Mouse (Mus musculus): ENCODE measurements around the gene Mov10l1. TPM values are rescaled to one million over a fixed set of nuclear protein-coding genes. Genes with fewer than 3 reads are reported as not detected.

Gene Mov10l1
- total RNA-seq, 1 experiment = 34.4 TPM

GRCm38 (mm10) chr15:89054666-89055065 is 72.0 kb downstream of the Mov10l1 start:
- no peaks in the 10 kb centered on the region for H3K36me3 ChIP-seq (ENCODE audit: control insufficient read depth, insufficient read depth, low read length, poor library complexity, severe bottlenecking)
- H3K4me3 ChIP-seq (ENCODE audit: insufficient read depth in 1 of 2, low read depth in 1 of 2, low read length in 2 of 2, poor library complexity in 1 of 2, severe bottlenecking in 1 of 2) = no peak overlapping the region
- peaks cover 0 to 2% of the 10 kb centered on the region in 2 experiments; a peak in 1 of 4 replicates for H3K4me1 ChIP-seq (ENCODE audit: control insufficient read depth in 2 of 2, insufficient read depth in 2 of 2, low read length in 2 of 2, poor library complexity in 1 of 2)
- no peak overlapping the region for H3K27ac ChIP-seq (ENCODE audit: insufficient read depth, low read depth, low read length, poor library complexity, severe bottlenecking)
- H3K9me3 ChIP-seq (ENCODE audit: control insufficient read depth, insufficient read depth, low read depth, low read length) = no peaks in the 10 kb centered on the region
- DNase-seq (ENCODE audit: low read depth, low spot score) = no peak
- in situ Hi-C loops (cut with MboI; ENCODE audit: low sequenced_read_pairs in 2 of 2, unreplicated experiment in 2 of 2) = no loop called here
- TF ChIP-seq CHD2 (IDR thresholded peaks at IDR 0.05; ENCODE audit: low read depth, low read length) = no peak
- no peak for TF ChIP-seq ZNF384 (IDR thresholded peaks at IDR 0.05; ENCODE audit: low read depth, low read length)
- no peak for TF ChIP-seq ZC3H11A (IDR thresholded peaks at IDR 0.05; ENCODE audit: borderline replicate concordance, low read depth, low read length)
- no peak for TF ChIP-seq HCFC1 (IDR thresholded peaks at IDR 0.05; ENCODE audit: borderline replicate concordance, insufficient read depth, low read length)
- TF ChIP-seq MAFK (IDR thresholded peaks at IDR 0.05; ENCODE audit: insufficient read depth, low read depth, low read length) = no peak
- no peak overlapping the region for H3K9ac ChIP-seq (ENCODE audit: insufficient read depth, low read depth, low read length, poor library complexity, severe bottlenecking)

DNA sequence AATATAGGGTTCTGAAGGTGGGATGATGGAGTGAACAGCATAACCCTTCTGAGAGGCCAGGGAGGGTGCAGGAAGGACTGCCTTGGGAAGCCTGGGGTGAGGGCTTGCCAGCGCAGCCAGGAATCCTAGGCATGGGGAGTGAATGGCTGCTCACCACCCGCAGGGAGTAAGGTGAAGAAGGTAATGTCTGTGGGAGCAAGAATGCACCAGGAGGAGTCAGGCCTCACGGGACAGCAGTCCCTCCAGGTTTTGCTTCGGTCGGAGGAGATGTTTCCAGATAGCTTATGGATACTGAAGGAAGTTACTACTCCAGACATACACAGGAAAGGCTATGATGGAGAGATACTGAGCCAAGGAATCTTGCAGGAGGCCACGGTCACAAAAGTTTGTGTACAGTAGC is 76.0 kb downstream of the Mov10l1 start:
- H3K27ac ChIP-seq (ENCODE audit: insufficient read depth, low read depth, low read length, poor library complexity, severe bottlenecking) = no peak overlapping the region
- peak overlapping the region; percentile 62 to 83; a peak in 2 of 4 replicates for H3K4me3 ChIP-seq (ENCODE audit: insufficient read depth in 1 of 2, low read depth in 1 of 2, low read length in 2 of 2, poor library complexity in 1 of 2, severe bottlenecking in 1 of 2)
- in situ Hi-C loops (cut with MboI; ENCODE audit: low sequenced_read_pairs in 2 of 2, unreplicated experiment in 2 of 2) = no loop called here
- H3K4me1 ChIP-seq (ENCODE audit: control insufficient read depth in 2 of 2, insufficient read depth in 2 of 2, low read length in 2 of 2, poor library complexity in 1 of 2) = peaks cover 0 to 6% of the 10 kb centered on the region in 2 experiments; a peak in 1 of 4 replicates
- H3K9ac ChIP-seq (ENCODE audit: insufficient read depth, low read depth, low read length, poor library complexity, severe bottlenecking) = no peak overlapping the region
- H3K36me3 ChIP-seq (ENCODE audit: control insufficient read depth, insufficient read depth, low read length, poor library complexity, severe bottlenecking) = no peaks in the 10 kb centered on the region
- DNase-seq (ENCODE audit: low read depth, low spot score) = no peak
- H3K9me3 ChIP-seq (ENCODE audit: control insufficient read depth, insufficient read depth, low read depth, low read length) = no peaks in the 10 kb centered on the region
- no peak for TF ChIP-seq ZNF384 (IDR thresholded peaks at IDR 0.05; ENCODE audit: low read depth, low read length)
- TF ChIP-seq ZC3H11A (IDR thresholded peaks at IDR 0.05; ENCODE audit: borderline replicate concordance, low read depth, low read length) = no peak
- TF ChIP-seq HCFC1 (IDR thresholded peaks at IDR 0.05; ENCODE audit: borderline replicate concordance, insufficient read depth, low read length) = no peak
- TF ChIP-seq MAFK (IDR thresholded peaks at IDR 0.05; ENCODE audit: insufficient read depth, low read depth, low read length) = no peak
- TF ChIP-seq CHD2 (IDR thresholded peaks at IDR 0.05; ENCODE audit: low read depth, low read length) = no peak

DNA sequence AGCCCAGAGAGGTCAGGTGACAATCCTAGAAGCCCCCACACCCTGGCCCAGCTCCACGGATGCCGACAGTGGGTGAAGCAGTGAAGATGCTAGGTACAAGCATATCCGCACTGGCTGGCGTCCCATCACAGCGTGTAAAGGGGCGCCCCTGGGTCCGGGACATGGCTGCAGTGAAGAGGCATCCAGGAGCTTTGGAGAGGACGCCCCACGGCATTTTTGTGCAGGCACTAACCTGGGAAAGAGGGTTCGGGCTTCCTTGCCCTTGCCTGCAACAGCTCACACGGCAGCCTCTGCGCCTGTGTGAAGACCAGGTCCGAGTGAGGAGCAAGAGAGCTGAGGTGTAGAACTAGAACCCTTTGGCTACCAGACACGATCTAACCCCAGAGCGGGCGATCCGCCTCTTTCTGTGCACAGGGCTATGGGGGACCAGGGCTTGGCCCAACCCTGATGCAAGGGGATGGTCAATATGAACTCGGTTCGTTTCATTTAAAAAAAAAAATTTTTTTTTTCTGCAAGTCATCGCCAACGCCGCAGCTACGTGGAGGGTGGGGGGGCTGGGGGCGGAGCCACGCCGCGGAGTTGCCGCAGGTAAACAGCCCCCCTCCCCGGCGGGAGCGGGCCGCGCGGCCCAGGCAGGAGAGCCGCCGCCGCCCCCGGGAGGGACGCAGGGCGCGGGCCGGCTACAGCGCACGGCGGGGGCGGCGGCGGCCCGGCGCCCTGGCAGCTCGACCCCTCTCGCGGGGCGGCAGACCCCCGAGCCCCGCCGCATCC is 76.6 kb downstream of the Mov10l1 start, which contains the start of gene Panx2:
Panx2 (plus strand) TSS at position 574 of the 771 bp plus-strand sequence.
- in situ Hi-C loops (cut with MboI; ENCODE audit: low sequenced_read_pairs in 2 of 2, unreplicated experiment in 2 of 2) = no loop called here
- TF ChIP-seq CHD2 (IDR thresholded peaks at IDR 0.05; ENCODE audit: low read depth, low read length) = no peak
- TF ChIP-seq MAFK (IDR thresholded peaks at IDR 0.05; ENCODE audit: insufficient read depth, low read depth, low read length) = peak; percentile 63
- TF ChIP-seq ZNF384 (IDR thresholded peaks at IDR 0.05; ENCODE audit: low read depth, low read length) = peak; percentile 55; the same call in 1 of the 2 replicates
- Histone ChIP-seq H3K9ac (ENCODE audit: insufficient read depth, low read depth, low read length, poor library complexity, severe bottlenecking) (peak within 1 kb of the TSS; percentile 67), H3K9me3 (ENCODE audit: control insufficient read depth, insufficient read depth, low read depth, low read length) (no peaks in the 10 kb centered on the region), H3K27ac (ENCODE audit: insufficient read depth, low read depth, low read length, poor library complexity, severe bottlenecking) (no peak within 1 kb of the TSS), H3K36me3 (ENCODE audit: control insufficient read depth, insufficient read depth, low read length, poor library complexity, severe bottlenecking) (no peaks in the 10 kb centered on the region), H3K4me3 (ENCODE audit: insufficient read depth in 1 of 2, low read depth in 1 of 2, low read length in 2 of 2, poor library complexity in 1 of 2, severe bottlenecking in 1 of 2) (peak within 1 kb of the TSS; percentile 80 to 83), H3K4me1 (ENCODE audit: control insufficient read depth in 2 of 2, insufficient read depth in 2 of 2, low read length in 2 of 2, poor library complexity in 1 of 2) (peaks cover 0 to 6% of the 10 kb centered on the region in 2 experiments; a peak in 1 of 4 replicates)
- DNase-seq (ENCODE audit: low read depth, low spot score) = no peak

DNA sequence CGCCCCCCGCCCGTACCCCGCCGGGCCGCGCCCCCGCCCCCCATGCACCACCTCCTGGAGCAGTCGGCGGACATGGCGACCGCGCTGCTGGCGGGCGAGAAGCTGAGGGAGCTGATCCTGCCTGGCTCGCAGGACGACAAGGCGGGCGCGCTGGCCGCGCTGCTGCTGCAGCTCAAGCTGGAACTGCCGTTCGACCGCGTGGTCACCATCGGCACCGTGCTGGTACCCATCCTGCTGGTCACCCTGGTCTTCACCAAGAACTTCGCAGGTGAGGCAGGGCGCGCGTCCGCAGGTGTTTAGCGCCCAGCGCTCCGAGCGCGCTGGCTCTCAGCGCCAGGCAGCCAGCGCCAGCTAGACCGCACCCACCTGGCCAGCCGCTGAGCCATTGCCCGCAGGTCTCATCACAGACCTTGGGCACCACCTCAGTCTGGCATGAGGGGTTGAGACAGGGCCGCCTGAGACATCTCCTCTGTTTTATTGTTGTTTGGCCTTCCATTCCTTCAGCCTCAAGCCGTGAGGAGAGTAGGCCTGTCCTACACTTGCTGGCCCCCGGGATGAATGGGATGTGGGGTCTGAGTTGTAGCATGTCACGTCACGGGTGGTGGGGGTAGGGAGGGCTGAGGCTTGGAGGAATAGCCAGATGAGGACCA is 77.4 kb downstream of the Mov10l1 start:
- TF ChIP-seq HCFC1 (IDR thresholded peaks at IDR 0.05; ENCODE audit: borderline replicate concordance, insufficient read depth, low read length) (no peak), ZC3H11A (IDR thresholded peaks at IDR 0.05; ENCODE audit: borderline replicate concordance, low read depth, low read length) (no peak), MAFK (IDR thresholded peaks at IDR 0.05; ENCODE audit: insufficient read depth, low read depth, low read length) (no peak)
- peak overlapping the region; percentile 67 for H3K9ac ChIP-seq (ENCODE audit: insufficient read depth, low read depth, low read length, poor library complexity, severe bottlenecking)
- no peaks in the 10 kb centered on the region for H3K9me3 ChIP-seq (ENCODE audit: control insufficient read depth, insufficient read depth, low read depth, low read length)
- DNase-seq (ENCODE audit: low read depth, low spot score) = no peak
- H3K4me1 ChIP-seq (ENCODE audit: control insufficient read depth in 2 of 2, insufficient read depth in 2 of 2, low read length in 2 of 2, poor library complexity in 1 of 2) = peaks cover 0 to 6% of the 10 kb centered on the region in 2 experiments; a peak in 1 of 4 replicates
- in situ Hi-C loops (cut with MboI; ENCODE audit: low sequenced_read_pairs in 2 of 2, unreplicated experiment in 2 of 2) = no loop called here
- no peak overlapping the region for H3K27ac ChIP-seq (ENCODE audit: insufficient read depth, low read depth, low read length, poor library complexity, severe bottlenecking)
- H3K4me3 ChIP-seq (ENCODE audit: insufficient read depth in 1 of 2, low read depth in 1 of 2, low read length in 2 of 2, poor library complexity in 1 of 2, severe bottlenecking in 1 of 2) = peak overlapping the region; percentile 80 to 83
- no peaks in the 10 kb centered on the region for H3K36me3 ChIP-seq (ENCODE audit: control insufficient read depth, insufficient read depth, low read length, poor library complexity, severe bottlenecking)
